Mouse (Mus musculus): ENCODE measurements around the gene Cdh26.
A peak's percentile ranks its signal among the peaks of the same experiment; 100 is the strongest.

Gene Cdh26

DNA sequence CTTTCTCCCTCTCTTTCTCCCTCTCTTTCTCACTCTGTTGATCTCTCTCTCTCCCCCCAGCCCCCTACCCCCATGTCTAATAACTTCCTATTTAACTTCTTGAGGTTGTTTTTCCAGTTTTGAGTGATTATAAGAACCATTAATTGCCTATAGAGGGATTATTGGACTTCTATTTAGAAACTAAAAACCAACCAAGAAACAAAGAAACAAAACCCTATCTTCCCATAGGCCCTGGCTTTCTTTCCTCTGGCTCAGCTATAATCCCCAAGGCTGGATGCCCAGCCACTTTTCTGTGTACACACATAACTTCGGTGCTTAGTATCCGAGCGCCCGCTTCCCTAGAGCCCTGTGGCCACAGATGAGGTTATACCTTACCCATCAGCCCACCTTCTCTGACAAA, at the start of gene Cdh26:
Gene Cdh26, plus strand, starts transcription at position 301 of the 400 bp plus-strand sequence.
- DNase-seq (ENCODE audit: low spot score), result no peak

GRCm38 (mm10) chr2:178407053-178407815, 23.1 kb upstream of the Cdh26 start, which contains the start of gene Sycp2:
Sycp2 (minus strand) TSS chr2:178407685.
- DNase-seq (ENCODE audit: low spot score), result peak; percentile 95

DNA sequence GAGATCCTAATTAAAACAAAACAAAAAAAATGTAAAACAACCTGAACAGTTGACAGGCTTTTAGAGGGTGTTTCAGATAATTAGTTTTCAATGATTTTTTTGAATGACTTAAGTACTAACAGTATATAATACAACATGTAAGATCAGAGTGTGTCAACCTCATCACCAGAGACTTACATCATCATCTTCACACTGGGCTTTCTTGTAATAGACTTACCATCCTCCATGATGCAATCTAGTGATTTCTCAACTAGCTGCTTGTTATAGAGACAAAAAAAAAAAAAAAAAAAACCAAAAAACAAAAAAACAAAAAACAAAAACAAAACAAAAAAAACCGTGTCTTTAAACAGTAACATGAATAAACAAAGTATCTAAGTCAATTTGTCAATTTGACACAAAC, 21.3 kb upstream of the Cdh26 start:
- DNase-seq (ENCODE audit: low spot score), result no peak

GRCm38 (mm10) chr2:178410286-178410685, 20.0 kb upstream of the Cdh26 start:
- no peak for DNase-seq (ENCODE audit: low spot score)

DNA sequence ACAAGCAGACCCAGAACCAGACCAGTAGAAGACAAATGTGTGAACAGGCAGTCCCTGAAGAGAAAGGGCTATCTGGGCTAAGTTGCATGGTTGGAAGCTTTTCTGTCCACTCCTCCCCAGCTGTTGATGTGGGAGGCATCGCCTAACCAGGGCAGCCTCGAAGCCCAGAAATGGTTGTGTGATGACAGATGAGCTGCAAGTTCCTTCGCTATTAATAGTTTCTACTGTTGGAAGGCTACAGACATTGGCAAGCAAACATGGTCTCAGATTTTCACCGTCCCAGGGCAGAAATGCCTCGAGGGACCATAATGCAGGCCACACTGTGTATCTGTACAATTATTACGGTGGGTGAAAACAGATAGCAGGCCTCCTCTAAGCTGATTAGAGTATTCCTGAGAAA, 17.7 kb upstream of the Cdh26 start:
- DNase-seq (ENCODE audit: low spot score), result peak; percentile 5

- peak; percentile 14 for DNase-seq (ENCODE audit: low spot score)
Observed at GRCm38 (mm10) chr2:178413081-178413480, 17.2 kb upstream of the Cdh26 start.

GRCm38 (mm10) chr2:178413481-178414260, 16.7 kb upstream of the Cdh26 start:
- DNase-seq (ENCODE audit: low spot score), result peak; percentile 45

- DNase-seq (ENCODE audit: low spot score), result peak; percentile 19
Observed at GRCm38 (mm10) chr2:178414261-178415149, 15.8 kb upstream of the Cdh26 start, which contains the start of the genes Ppp1r3d and Fam217b. Ppp1r3d (minus strand) TSS chr2:178414472. Fam217b (plus strand) TSS chr2:178414524.

- no peak for DNase-seq (ENCODE audit: low spot score)
Observed at GRCm38 (mm10) chr2:178415150-178415448, 15.2 kb upstream of the Cdh26 start.

GRCm38 (mm10) chr2:178416427-178416826, 13.9 kb upstream of the Cdh26 start:
- peak; percentile 5 for DNase-seq (ENCODE audit: low spot score)

DNA sequence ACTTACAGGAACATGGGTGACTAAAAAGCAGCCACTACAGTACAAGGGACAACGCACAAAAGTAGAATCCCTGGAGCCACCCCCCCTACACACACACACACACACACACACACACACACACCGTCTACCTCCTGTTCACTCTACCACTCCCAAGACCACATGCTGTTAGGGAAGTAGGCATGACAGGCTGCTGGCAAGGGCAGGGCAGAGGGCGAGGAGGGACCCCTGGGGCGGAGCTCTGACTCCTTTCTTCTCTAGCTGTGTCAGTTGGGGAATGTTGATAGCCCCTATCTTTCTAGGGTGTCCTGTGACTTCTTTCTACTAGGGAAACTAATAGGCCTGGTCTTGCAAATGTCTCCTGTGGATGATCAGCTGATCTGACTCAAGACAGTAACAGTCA, 13.4 kb upstream of the Cdh26 start:
- DNase-seq (ENCODE audit: low spot score), result peak; percentile 3

DNA sequence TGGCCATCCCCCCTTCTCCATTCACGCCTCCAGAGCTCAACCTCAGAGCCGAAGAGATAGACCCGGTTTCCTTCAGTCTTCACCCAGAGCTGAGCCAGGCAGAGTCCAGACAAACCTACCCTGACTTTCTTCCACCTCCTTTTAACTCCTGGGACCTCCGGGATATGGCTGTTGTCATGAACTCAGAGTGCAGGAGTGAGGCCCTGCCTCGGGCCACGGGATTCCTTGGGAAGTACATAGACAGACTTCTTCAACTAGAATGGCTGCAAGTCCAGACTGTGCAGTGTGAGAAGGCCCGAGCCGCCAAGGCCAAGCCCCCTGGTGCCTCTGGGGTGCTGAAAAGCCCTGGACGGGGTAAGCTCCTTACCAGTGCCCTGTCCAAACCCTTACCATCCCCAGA, 9.8 kb upstream of the Cdh26 start:
- DNase-seq (ENCODE audit: low spot score), result no peak

GRCm38 (mm10) chr2:178421603-178422002, 8.7 kb upstream of the Cdh26 start:
- no peak for DNase-seq (ENCODE audit: low spot score)

- no peak for DNase-seq (ENCODE audit: low spot score)
Observed at GRCm38 (mm10) chr2:178422186-178422585, 8.1 kb upstream of the Cdh26 start.

DNA sequence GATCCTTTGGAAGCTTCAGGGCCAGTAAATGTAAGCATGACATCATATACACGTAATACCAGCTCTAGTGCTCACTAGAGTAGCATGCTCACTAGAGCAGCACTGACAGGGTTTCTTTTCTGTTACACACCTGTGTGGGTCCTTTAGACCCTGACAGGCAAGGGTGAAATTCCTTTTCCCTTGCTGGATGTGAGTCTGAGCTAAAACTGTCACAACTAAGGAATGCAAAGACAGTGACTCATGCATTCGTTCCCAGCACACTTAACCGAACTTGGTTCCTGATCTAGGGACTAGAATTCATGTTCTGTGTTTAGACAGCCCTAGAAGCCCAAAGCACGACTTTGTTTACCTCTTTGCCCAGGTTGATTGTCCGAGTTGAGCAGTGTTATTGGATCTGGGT, 7.1 kb upstream of the Cdh26 start:
- DNase-seq (ENCODE audit: low spot score), result no peak

DNA sequence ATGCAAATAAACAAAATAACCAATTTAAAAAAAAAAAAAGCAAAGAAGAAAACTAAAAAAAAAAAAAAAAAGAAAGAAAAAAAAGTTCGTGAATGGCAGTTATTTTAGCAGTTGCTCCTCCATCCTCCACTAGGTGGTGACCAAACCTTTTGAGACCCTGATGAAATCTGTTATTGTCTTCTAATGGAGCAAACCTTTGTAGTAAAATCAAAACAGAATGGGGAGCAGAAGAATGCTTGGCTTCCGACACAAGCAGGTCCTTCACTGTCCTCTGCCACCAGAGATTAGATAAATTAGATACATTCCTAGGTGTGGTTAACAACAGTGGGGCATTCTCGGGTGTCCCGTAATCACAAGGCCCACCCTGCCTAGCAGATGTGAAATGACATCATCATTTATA, 4.1 kb upstream of the Cdh26 start:
- no peak for DNase-seq (ENCODE audit: low spot score)

DNA sequence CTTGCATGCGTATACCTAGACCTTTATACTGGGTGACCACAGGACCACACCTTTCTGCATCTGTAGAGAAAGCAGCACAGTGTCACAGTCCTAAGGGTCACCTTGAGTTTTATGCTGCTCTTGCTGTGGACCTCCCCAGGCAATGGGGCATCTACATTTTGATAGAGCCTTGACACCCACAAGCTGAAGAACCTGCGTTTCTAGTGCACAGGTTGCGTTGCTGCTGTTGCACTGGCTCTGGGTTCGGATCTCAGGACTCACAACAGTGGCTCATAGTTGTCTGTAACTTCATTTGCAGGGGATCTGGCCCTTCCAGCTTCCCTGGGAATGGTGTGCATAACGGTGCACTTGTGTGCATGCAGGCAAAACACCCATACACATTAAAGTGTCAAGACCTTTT, 3.1 kb upstream of the Cdh26 start:
- DNase-seq (ENCODE audit: low spot score), result no peak

- DNase-seq (ENCODE audit: low spot score), result no peak
Observed at GRCm38 (mm10) chr2:178428183-178428582, 2.1 kb upstream of the Cdh26 start.

GRCm38 (mm10) chr2:178428676-178429075, 1.7 kb upstream of the Cdh26 start:
- DNase-seq (ENCODE audit: low spot score), result no peak

DNA sequence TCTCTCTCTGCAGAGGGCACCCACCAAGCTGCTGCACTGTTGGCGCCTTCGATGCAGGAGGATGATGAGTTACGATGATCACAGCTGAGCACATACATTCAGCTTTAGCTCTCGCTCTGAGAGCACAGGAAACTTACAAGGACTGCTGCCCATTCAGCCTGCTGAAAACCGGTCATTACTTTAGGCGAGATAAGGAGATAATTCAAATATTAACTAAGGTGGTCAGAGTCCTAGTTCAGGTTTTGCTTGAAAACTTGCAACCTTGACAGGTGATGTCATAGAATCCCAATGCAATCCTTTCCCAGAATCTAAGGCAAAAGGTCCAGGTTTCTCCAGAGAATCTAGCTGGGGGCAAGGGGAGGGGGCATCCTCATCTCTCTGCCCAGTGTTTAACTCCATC, 905 bp upstream of the Cdh26 start:
- DNase-seq (ENCODE audit: low spot score), result no peak

- DNase-seq (ENCODE audit: low spot score), result no peak
Observed at GRCm38 (mm10) chr2:178433495-178433894, 3.2 kb downstream of the Cdh26 start.

DNA sequence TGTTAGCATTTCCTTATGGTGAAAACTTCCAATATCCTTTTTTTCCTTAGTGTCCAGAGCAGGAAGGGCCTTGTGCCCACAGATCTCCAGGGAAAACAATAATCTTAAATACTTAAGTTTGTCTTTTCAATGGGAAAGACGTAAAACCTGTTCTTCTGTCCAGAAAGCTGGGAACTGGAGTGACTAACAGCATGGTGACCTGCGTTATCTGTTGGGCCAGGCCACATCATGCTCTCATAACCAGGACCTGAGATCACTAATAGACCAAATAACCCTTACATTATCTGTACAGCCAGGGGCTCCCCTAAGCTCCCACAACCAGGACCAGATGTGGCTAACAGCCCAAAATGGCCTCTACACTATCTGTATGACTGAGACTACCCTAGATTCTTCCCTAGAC, 3.6 kb downstream of the Cdh26 start:
- DNase-seq (ENCODE audit: low spot score), result no peak
